Mouse (Mus musculus): ENCODE measurements around the gene Bhlhe40. TPM values are rescaled to one million over a fixed set of nuclear protein-coding genes. Genes with fewer than 3 reads are reported as not detected.

Bhlhe40 gene
- polyA plus RNA-seq, 1 experiment from 2014 or later, result 20.8 TPM

GRCm38 (mm10) chr6:108700638-108701343 lies 40.4 kb downstream of the Bhlhe40 start:
- Histone ChIP-seq H3K4me2 (ENCODE audit: low read depth, low read length) (peak overlapping the region; percentile 33; the same call in 1 of the 2 replicates), H3K9ac (ENCODE audit: low read depth, low read length) (no peak overlapping the region; the same call in 1 of the 2 replicates), H3K36me3 (ENCODE audit: control insufficient read depth, insufficient read depth, low read length) (no peaks in the 10 kb centered on the region), H3K4me3 (ENCODE audit: low read depth, low read length) (no peak overlapping the region), H3K27me3 (replicated peaks; ENCODE audit: control insufficient read depth, insufficient read depth, low read length) (no peaks in the 10 kb centered on the region), H3K9me3 (ENCODE audit: control insufficient read depth, low read length) (no peaks in the 10 kb centered on the region), H3K27ac (replicated peaks; ENCODE audit: low read depth, low read length) (no peak overlapping the region), H3K4me1 (ENCODE audit: control insufficient read depth, insufficient read depth, low read length) (peaks cover 6% of the 10 kb centered on the region)
- no peak for DNase-seq (ENCODE audit: low spot score)
- WGBS, result 25% methylated on average over 17 of the region's 17 CpGs
- ATAC-seq (ENCODE audit: low read depth), result peak; percentile 17; the same call in 1 of the 2 replicates

- Histone ChIP-seq H3K4me2 (ENCODE audit: low read depth, low read length) (no peak overlapping the region), H3K36me3 (ENCODE audit: control insufficient read depth, insufficient read depth, low read length) (no peaks in the 10 kb centered on the region), H3K27ac (replicated peaks; ENCODE audit: low read depth, low read length) (no peak overlapping the region), H3K9ac (ENCODE audit: low read depth, low read length) (no peak overlapping the region), H3K4me3 (ENCODE audit: low read depth, low read length) (no peak overlapping the region), H3K9me3 (ENCODE audit: control insufficient read depth, low read length) (no peaks in the 10 kb centered on the region), H3K4me1 (ENCODE audit: control insufficient read depth, insufficient read depth, low read length) (peaks cover 6% of the 10 kb centered on the region), H3K27me3 (replicated peaks; ENCODE audit: control insufficient read depth, insufficient read depth, low read length) (no peaks in the 10 kb centered on the region)
- ATAC-seq (ENCODE audit: low read depth) (peak; percentile 41; the same call in 1 of the 2 replicates), DNase-seq (ENCODE audit: low spot score) (peak; percentile 21)
- 44% methylated on average over 3 of the region's 3 CpGs for WGBS
Observed at GRCm38 (mm10) chr6:108702648-108703047, 42.2 kb downstream of the Bhlhe40 start.

DNA sequence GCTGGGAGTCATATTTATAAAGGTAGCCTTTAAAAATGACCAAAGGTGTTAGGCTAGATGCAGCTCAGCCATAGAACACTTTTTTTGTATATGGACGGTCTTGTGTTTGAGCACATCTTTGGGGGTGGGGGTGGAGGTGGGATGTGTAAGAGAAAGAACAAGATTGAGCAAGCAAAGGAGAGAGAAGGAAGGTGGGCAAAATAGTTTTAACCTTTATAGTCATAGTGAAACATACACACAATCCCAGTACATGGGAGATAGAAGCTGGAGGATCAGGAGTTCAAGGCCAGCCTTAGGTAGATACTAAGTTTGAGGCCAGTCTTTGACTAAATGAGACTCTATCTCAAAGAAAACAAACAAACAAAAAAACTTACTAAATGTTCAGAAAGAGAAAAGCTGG lies 42.7 kb downstream of the Bhlhe40 start:
- H3K9me3 ChIP-seq (ENCODE audit: control insufficient read depth, low read length), result no peaks in the 10 kb centered on the region
- WGBS, result 85% methylated on average over 1 of the region's 1 CpGs
- no peak overlapping the region for H3K4me3 ChIP-seq (ENCODE audit: low read depth, low read length)
- no peak overlapping the region for H3K9ac ChIP-seq (ENCODE audit: low read depth, low read length)
- no peak for DNase-seq (ENCODE audit: low spot score)
- ATAC-seq (ENCODE audit: low read depth), result no peak
- peaks cover 6% of the 10 kb centered on the region for H3K4me1 ChIP-seq (ENCODE audit: control insufficient read depth, insufficient read depth, low read length)
- no peaks in the 10 kb centered on the region for H3K27me3 ChIP-seq (replicated peaks; ENCODE audit: control insufficient read depth, insufficient read depth, low read length)
- no peak overlapping the region for H3K4me2 ChIP-seq (ENCODE audit: low read depth, low read length)
- H3K36me3 ChIP-seq (ENCODE audit: control insufficient read depth, insufficient read depth, low read length), result no peaks in the 10 kb centered on the region
- no peak overlapping the region for H3K27ac ChIP-seq (replicated peaks; ENCODE audit: low read depth, low read length)

GRCm38 (mm10) chr6:108704316-108705080 lies 44.1 kb downstream of the Bhlhe40 start:
- Histone ChIP-seq H3K4me3 (ENCODE audit: low read depth, low read length) (no peak overlapping the region), H3K9me3 (ENCODE audit: control insufficient read depth, low read length) (no peaks in the 10 kb centered on the region), H3K36me3 (ENCODE audit: control insufficient read depth, insufficient read depth, low read length) (no peaks in the 10 kb centered on the region), H3K27ac (replicated peaks; ENCODE audit: low read depth, low read length) (no peak overlapping the region), H3K4me1 (ENCODE audit: control insufficient read depth, insufficient read depth, low read length) (peaks cover 6% of the 10 kb centered on the region), H3K9ac (ENCODE audit: low read depth, low read length) (no peak overlapping the region), H3K27me3 (replicated peaks; ENCODE audit: control insufficient read depth, insufficient read depth, low read length) (peaks cover 8% of the 10 kb centered on the region), H3K4me2 (ENCODE audit: low read depth, low read length) (no peak overlapping the region)
- no peak for DNase-seq (ENCODE audit: low spot score)
- WGBS, result 63% methylated on average over 9 of the region's 9 CpGs
- no peak for ATAC-seq (ENCODE audit: low read depth)

DNA sequence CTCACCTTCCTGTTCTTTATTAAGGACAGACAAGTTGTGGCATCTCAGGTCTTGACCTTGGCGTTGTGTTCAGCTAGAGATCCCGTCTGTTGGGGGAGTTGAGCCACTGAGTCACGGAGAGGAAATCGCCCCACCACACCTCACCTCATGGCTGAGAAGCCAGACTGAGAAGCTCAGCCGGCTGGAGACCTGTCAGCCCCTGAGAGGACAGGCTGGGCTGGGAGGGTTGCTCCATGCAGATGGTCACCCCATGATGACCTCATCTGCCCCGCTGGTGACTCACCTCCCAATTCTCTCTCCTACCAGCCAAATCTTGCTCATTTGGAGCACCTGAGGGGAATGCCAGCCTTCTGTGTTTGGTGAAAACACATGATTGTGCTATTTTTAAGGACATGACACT lies 45.5 kb downstream of the Bhlhe40 start:
- no peak overlapping the region for H3K4me3 ChIP-seq (ENCODE audit: low read depth, low read length)
- DNase-seq (ENCODE audit: low spot score) (no peak), ATAC-seq (ENCODE audit: low read depth) (no peak)
- H3K4me2 ChIP-seq (ENCODE audit: low read depth, low read length), result no peak overlapping the region
- H3K27ac ChIP-seq (replicated peaks; ENCODE audit: low read depth, low read length), result no peak overlapping the region
- H3K36me3 ChIP-seq (ENCODE audit: control insufficient read depth, insufficient read depth, low read length), result no peaks in the 10 kb centered on the region
- peaks cover 12% of the 10 kb centered on the region for H3K27me3 ChIP-seq (replicated peaks; ENCODE audit: control insufficient read depth, insufficient read depth, low read length)
- no peaks in the 10 kb centered on the region for H3K9me3 ChIP-seq (ENCODE audit: control insufficient read depth, low read length)
- H3K9ac ChIP-seq (ENCODE audit: low read depth, low read length), result no peak overlapping the region
- H3K4me1 ChIP-seq (ENCODE audit: control insufficient read depth, insufficient read depth, low read length), result no peaks in the 10 kb centered on the region
- WGBS, result 52% methylated on average over 6 of the region's 6 CpGs

- Histone ChIP-seq H3K4me2 (ENCODE audit: low read depth, low read length) (no peak overlapping the region), H3K9ac (ENCODE audit: low read depth, low read length) (no peak overlapping the region), H3K4me1 (ENCODE audit: control insufficient read depth, insufficient read depth, low read length) (no peaks in the 10 kb centered on the region), H3K27ac (replicated peaks; ENCODE audit: low read depth, low read length) (no peak overlapping the region), H3K9me3 (ENCODE audit: control insufficient read depth, low read length) (no peaks in the 10 kb centered on the region), H3K27me3 (replicated peaks; ENCODE audit: control insufficient read depth, insufficient read depth, low read length) (peaks cover 12% of the 10 kb centered on the region), H3K36me3 (ENCODE audit: control insufficient read depth, insufficient read depth, low read length) (no peaks in the 10 kb centered on the region), H3K4me3 (ENCODE audit: low read depth, low read length) (no peak overlapping the region)
- ATAC-seq (ENCODE audit: low read depth) (no peak), DNase-seq (ENCODE audit: low spot score) (no peak)
- WGBS, result 86% methylated on average over 8 of the region's 8 CpGs
Observed at GRCm38 (mm10) chr6:108706994-108707645, 46.7 kb downstream of the Bhlhe40 start.

DNA sequence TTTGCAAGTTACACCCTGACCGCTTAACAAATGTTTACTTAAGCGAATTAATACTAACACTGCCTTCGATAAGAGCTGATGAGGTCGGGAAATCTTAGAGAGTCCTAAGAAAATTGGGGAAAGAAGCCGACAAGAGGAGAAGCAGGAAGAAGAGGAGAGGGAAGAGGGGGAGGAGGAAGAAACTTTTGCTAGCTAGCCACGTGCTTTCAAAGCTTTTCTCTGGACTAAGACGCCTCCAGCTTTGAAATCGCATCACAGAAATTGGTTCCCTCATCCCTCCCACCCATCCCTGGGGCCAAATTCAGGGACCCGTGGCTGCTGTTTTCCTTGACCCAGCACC lies 48.7 kb downstream of the Bhlhe40 start:
- ATAC-seq (ENCODE audit: low read depth), result no peak
- no peaks in the 10 kb centered on the region for H3K9me3 ChIP-seq (ENCODE audit: control insufficient read depth, low read length)
- no peak for DNase-seq (ENCODE audit: low spot score)
- H3K27ac ChIP-seq (replicated peaks; ENCODE audit: low read depth, low read length), result no peak overlapping the region
- no peak overlapping the region for H3K9ac ChIP-seq (ENCODE audit: low read depth, low read length)
- no peaks in the 10 kb centered on the region for H3K36me3 ChIP-seq (ENCODE audit: control insufficient read depth, insufficient read depth, low read length)
- H3K4me3 ChIP-seq (ENCODE audit: low read depth, low read length), result peak overlapping the region; percentile 35
- WGBS, result 14% methylated on average over 9 of the region's 9 CpGs
- H3K4me1 ChIP-seq (ENCODE audit: control insufficient read depth, insufficient read depth, low read length), result no peaks in the 10 kb centered on the region
- peak overlapping the region; percentile 67 for H3K4me2 ChIP-seq (ENCODE audit: low read depth, low read length)
- peaks cover 12% of the 10 kb centered on the region for H3K27me3 ChIP-seq (replicated peaks; ENCODE audit: control insufficient read depth, insufficient read depth, low read length)

GRCm38 (mm10) chr6:108709471-108710231 lies 49.2 kb downstream of the Bhlhe40 start:
- ATAC-seq (ENCODE audit: low read depth), result peak; percentile 91
- WGBS, result 0% methylated on average over 29 of the region's 29 CpGs
- peak overlapping the region; percentile 67 for H3K4me2 ChIP-seq (ENCODE audit: low read depth, low read length)
- peak; percentile 87 for DNase-seq (ENCODE audit: low spot score)
- peak overlapping the region; percentile 35 for H3K4me3 ChIP-seq (ENCODE audit: low read depth, low read length)
- H3K27me3 ChIP-seq (replicated peaks; ENCODE audit: control insufficient read depth, insufficient read depth, low read length), result peaks cover 12% of the 10 kb centered on the region
- no peak overlapping the region for H3K27ac ChIP-seq (replicated peaks; ENCODE audit: low read depth, low read length)
- H3K36me3 ChIP-seq (ENCODE audit: control insufficient read depth, insufficient read depth, low read length), result no peaks in the 10 kb centered on the region
- H3K9me3 ChIP-seq (ENCODE audit: control insufficient read depth, low read length), result no peaks in the 10 kb centered on the region
- peak overlapping the region; percentile 49; the same call in 1 of the 2 replicates for H3K9ac ChIP-seq (ENCODE audit: low read depth, low read length)
- H3K4me1 ChIP-seq (ENCODE audit: control insufficient read depth, insufficient read depth, low read length), result no peaks in the 10 kb centered on the region
